Mouse (Mus musculus) layer of hippocampus, adult 9-11 months (tissue): ENCODE data around the gene Bmf.

Source experiments
- DNase-seq: peaks from one replicate; pipeline ENCODE4 v3.0.0; 2022

Bmf gene

DNA sequence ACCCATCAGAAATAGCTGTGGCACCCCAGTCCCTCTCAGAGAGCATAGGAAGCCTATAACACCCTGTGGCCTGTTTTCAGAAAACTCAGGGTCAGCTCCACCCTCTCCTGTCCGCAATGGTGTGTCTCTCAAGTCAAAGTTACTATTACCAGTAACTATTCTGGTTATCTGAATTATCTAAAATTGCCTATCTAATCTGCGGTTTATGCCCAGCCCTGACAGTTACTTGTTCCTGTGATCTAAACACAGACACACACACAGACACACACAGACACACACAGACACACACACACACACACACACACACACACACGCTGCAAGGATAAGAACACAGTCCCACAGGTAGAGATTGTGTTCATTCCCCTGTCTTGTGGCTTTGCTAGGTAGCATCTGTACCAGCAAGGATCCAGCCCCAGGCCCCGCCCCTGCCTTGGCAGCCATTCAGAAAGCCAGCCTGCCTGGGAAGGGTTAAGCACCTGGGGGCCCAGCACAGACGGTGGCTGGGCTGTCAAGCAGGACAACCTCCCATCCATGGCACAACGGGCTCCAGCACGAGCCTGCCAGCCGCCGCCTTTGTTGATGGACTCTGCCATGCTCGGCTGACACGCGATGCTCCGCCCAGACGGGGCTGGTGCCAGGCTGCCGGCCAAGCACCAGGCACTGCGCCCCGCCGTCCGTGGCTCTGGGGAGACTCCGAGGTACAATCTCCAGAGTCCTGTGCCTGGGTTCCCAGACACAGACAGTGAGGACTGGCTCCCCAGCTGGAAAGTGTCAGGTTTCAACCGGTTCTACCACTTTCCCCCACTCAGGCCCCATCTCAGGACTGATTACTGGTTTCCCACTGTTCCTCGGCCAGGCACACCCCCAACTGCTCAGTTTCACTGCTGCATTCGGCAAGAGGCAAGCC, 5.3 kb downstream of the Bmf start:
- DNase-seq = peak; percentile 83

DNA sequence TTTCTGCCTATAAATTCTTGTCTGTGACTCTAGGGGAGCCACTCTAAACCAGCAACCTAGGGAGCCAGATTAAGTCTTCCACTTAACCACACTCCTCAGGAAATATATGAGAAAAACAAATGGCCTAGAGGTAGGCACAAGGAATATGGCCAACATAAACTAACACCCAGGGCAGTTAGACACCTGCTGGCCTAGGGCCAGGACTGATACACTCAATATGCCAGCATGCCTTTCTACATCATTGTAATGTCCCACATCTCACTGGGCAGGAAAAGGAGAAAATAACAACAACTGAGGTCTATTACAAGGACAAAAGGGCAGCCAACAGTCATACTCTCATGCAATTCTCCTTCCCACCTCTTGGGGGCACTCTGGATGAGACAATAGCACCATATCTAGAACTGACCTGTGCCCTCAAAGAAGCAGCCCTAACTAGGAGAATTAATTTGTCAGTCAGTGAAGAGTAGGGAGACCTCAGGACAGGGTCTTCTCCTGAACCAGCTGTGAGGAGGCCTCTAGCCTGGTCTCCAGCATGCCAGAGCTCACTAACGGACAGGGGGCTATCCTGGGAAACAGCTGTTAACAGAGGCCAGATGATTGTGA, 6.4 kb downstream of the Bmf start:
- no peak for DNase-seq

DNA sequence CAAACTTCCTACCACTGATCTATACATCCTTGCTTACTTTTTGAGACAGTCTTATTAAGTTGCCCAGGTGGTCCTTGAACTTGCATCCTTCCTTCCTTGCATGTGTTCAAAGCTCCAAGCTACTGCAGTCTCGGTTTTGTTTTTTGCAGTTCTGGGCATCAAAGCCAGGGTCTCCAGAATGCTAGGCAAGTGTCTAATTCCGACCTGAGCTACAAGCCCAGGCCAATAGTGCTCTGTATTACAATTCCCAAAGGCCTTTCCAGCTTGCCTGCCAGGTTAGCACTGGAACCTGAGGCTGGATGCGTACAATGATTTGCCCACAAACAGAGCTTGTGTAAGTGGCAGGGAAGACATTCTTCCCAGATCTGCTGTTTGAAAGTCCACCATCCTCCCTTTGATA, 7.8 kb downstream of the Bmf start:
- no peak for DNase-seq

DNA sequence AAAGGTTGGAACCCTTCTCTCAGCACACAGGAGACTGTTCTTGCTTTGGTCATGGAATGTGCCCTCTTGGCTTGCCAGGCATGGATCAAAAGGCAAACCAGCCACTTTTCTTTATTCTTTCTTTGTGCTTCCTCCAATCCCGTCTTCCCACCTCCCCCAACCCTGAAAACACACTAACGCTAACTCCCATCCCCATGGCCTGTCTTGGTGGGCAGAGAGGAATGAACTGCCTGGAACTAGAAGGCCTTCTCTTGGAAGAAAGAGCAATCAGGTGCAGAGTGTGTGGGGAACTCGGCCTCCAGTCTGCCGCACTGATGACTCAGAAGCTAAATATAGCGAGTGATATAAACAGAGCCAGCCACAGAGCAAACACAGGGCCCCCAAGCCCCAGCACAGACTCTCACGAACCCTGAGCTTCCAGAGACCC, 8.8 kb downstream of the Bmf start:
- DNase-seq = peak; percentile 80

DNA sequence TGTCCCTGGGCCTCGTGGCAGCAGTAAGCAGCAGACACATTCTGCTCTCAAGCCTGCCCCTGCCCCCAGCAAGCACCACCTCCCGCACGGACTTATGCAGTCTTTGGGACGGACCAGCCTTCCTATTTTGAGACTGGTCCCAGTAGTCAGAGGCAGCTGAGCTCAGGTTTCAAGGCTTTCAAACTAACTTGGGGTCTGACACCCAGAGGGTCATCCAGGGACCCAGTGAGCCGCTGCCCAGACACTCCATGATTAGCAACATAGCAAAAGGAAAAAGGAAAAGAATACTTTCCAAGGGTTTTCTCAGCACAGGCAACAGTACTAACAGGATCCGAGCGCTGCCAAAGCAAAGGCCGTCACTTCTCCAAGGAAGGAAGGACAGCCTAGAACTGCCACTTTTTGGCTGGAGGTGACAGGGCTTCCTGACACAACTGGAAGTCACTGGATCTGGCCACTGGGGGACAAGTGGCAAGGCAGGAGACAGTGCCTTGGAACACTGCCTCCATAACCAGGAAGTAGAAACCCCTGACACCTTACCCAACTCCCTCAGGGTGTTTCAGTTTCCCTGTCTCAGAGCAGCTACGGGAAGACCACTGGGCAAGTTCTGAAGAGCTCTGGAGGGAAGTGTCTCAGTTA, 9.5 kb downstream of the Bmf start:
- DNase-seq = peak; percentile 67

DNA sequence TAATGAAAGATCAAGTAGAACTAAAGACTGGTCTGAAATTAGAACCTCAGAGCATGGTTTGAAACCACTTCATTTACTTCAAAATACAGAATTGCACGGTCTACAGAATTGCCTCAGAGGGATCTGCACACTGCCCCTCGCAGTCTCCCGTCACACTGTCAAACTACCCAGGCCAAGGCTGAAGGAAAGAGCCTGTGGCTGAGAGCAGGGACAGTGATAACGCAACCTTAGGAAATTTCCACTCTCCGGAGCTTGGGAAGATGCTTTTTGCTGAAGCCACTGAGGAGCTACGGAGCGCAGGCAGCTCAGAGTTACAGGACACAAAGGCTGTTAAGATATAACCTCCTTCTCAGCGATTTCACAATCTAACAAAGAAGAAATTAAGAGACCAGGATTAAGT, 10.4 kb downstream of the Bmf start:
- DNase-seq = no peak

DNA sequence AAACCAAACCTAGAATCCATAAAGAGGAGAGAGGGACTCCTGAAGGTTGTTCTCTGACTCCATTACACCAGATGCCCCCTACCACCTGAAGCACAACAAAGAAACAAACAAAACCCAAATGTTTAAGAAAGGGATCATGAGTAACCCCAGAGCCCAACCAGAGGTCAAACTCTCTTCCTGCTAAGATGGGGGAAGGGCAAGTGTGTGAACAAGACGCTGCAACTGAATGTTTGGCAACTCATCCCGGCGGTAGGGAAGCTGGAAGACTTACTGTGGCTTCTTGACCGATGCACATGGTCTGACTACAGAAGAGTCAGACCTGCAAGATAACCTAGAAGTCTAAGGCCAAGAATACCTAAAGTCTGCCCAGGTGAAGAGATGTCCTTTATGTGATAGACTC, 12.3 kb downstream of the Bmf start:
- no peak for DNase-seq

DNA sequence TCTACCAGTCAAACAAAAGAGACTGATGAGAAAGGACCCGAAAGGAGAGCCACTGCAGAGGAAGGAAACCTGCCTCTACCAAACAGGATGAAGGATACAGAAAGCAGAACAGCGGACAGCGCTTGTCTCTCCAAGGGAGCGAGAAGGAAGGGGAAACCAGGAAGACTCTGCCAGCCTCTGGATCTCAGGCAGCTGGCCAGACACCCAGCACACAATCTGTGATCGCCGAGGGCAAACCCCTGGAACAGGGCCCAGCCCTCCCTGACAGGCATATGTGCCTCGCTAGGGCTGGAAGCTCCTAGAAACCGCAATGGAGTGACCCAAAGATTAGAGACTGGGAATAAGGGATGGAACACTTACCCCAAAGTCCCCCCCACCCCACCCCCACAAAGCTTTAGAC, 12.9 kb downstream of the Bmf start:
- no peak for DNase-seq

DNA sequence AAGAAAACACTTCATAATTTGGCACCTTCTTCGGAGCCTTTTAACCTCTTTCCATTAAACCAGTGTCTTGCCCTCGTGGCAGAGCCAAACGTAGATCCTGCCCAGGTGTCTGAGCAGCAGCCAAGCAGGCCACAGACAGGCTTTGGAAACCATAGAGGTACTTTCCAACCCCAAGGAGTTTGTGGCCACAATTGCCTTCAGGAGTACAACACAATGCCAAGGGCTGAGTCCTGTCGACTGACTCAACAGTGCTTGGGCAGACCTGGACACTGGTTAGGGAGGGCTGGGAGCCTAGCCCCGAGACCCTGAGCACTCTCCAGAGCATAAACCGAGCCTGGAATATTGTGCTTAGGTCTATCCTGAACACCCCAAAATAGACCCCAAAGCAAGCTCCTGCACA, 13.4 kb downstream of the Bmf start:
- DNase-seq = no peak

DNA sequence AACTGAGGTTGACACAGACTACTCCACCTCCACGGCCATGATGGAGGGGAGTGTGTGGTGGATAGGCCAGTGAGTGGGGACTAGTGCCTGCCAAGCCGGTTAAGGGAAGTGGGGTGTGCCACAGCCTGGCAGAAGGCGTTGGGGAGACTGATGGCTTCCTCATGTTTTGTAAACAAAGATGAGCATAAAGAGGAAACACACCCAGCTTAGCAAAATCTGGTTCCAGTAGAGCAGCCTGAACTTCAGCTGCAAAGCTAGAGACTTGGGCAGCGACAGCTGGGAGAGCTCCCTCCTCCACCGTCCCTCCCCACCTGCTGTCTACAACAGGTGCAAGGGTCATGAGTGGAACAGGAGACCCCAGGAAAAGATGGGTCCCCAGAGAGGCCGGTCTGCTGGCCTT, 15.5 kb downstream of the Bmf start:
- no peak for DNase-seq

DNA sequence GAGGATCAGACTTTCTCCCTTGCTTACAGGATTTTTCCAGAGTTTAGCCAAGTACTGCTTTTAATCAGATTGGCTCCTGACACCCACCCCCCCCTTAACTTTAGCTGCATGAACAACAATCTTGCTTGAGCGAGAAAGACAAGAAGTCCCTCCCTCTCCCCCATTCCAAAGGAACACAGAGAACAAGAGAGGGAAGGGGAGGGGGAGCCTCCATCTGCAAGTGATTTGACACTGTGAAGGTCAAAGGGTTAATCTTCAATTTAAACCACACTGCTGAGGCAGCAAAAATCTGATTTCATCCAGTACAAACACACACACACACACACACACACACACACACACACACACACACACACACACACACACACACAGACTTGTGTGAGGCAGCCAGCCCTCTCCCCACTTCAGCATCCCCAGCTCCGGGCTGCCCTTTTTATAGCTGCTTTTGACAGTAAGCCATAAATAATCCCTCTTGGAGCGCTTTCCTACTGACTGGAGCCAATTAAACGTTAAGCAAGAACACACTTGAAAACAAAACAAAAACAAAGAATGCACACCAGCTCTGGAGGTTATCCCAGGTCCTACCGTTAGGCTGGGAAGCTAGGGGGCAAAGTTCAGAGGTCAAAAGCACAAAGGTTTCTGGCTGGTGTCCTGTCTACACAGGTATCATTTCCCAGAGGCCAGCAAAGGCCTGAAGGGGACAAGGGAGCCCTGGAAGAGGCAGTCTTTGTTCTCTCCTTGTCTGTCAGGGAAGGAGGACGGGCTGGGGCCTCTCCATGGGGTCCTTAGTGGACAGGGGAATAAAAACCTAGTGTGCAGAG, 16.4 kb downstream of the Bmf start:
- no peak for DNase-seq

DNA sequence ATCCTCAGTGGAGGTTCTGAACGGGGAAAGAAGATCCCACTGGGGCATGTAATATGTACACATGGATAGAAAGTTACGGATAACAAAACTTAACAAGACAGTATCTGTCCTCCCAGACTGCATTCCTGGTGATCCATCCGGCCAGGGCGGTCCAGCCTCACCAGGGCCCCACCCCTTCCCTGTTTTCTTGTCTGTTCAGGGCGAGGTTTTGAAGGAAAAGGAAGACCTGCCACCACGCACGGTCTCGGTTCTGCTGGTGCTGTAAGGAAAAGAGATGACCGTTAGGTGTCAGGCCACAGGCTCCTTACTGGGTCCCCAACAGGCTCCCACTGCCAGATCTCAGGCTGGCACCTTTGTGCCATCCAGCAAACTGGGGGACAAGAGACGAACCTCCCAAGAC, 17.1 kb downstream of the Bmf start:
- DNase-seq = no peak

DNA sequence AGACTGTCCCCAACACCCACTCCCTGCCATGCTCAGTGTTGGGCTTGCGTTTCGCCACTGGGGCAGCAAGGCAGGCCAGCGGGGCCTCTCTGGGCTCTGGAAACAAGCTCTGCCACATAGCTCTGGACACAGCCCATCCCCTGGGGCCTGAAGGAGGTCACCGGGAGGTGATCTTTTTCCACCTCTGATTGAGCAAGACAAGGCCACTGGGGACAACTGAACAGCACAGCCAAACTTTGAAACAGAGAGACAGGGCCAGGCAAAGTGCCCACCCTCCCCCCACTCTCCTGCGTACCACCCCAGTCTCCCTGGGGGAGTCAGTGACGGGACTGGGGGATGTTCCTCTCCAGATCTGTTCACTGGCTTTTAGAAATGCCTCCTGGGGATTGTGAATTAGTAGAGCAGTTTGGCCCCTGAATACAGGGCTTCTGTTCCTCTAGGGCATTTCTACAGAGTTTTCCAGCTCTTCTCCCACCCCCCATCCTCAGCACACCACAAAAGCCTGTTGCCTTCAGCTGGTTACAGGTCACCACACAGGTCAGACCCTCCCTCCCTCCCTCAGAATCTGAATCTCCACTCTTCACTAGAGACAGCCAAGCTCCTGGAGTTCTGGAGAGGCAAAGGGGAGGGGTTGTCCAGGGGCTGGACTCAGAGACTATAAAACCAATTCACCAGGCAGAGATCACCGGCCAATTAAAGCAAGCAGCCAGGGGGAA, 19.9 kb downstream of the Bmf start:
- no peak for DNase-seq

DNA sequence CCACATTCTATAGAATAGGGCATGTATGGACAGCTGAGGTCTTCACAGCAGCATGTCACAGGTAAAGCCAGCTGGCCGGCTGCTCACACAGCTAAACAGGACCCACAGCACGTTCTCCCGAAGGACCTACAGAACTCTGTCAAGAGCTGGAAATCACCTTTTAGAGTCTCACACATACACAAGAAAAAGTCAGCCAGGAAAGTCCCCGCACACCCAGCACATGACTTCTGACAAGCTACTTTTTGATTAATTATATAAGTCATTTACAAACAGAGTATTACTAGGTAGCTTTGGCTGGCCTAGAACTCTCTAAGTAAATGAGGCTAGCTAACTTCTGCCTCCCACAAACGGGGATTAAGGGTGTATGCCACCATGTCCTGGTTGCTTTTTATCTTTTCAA, 22.9 kb downstream of the Bmf start:
- DNase-seq = no peak

DNA sequence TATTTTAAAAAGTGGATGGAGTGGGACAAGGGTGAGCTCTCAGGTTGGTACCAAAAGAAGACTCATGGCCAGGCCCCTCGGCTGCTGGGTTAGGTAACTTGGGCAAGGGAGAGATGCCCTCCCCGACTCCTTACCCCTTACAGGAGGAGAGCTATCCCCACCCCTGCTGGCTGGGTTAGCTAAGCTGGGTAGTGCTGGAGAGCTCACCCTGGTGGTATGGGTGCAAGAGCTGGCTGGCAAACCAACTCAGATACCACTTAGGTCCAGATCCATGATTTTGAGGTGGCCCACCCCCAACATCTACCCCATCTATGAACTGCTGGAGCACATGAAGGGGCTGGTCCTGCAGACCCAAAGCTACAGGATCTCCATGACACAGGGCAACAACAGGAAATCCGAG, 24.7 kb downstream of the Bmf start:
- DNase-seq = no peak

DNA sequence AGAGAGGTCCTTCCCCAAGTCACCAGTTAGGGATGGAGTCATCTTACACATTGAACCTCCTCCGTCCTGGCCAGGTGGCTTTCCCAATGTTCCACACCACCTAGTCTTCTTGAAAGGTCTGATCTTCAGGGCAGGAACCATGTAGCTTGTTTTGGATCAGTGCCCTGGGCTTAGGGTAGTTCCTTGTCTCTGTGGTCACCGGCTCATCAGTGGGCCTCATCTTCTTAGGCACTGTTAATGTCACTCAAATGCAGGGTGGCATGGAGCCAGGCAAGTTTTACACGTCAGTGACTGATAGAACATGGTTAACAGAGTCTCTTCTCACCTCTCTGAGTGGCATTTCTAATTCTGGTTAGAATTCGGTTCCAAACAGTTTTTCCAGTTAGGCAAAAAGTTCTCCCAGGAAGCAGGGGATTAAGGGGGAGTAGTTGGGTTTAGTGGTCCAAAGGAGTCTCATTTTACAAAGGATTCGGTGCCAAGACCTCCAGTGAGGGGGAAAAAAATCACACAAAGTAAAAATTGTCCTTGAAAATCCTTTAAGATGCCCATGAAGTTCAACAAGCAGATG, 26.2 kb downstream of the Bmf start:
- no peak for DNase-seq

DNA sequence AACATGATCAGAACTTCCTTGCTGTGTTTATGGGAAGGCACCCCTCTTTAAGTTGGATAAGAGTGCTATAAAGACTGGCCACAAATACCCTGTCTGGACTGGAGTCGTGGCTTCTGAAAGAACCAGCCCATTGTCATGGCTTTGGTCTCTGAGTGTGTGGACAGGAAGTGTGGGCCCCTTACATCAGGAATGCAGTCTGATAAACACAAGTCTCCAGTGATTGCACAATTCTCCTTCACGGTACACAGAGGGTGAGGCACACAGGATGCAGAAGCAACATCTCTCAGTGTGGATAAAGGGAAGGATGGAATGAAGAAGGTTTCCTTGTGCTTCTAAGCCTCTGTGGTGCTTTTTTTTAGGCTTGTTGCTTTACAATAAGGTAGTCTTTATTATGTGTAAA, 27.2 kb downstream of the Bmf start:
- no peak for DNase-seq

DNA sequence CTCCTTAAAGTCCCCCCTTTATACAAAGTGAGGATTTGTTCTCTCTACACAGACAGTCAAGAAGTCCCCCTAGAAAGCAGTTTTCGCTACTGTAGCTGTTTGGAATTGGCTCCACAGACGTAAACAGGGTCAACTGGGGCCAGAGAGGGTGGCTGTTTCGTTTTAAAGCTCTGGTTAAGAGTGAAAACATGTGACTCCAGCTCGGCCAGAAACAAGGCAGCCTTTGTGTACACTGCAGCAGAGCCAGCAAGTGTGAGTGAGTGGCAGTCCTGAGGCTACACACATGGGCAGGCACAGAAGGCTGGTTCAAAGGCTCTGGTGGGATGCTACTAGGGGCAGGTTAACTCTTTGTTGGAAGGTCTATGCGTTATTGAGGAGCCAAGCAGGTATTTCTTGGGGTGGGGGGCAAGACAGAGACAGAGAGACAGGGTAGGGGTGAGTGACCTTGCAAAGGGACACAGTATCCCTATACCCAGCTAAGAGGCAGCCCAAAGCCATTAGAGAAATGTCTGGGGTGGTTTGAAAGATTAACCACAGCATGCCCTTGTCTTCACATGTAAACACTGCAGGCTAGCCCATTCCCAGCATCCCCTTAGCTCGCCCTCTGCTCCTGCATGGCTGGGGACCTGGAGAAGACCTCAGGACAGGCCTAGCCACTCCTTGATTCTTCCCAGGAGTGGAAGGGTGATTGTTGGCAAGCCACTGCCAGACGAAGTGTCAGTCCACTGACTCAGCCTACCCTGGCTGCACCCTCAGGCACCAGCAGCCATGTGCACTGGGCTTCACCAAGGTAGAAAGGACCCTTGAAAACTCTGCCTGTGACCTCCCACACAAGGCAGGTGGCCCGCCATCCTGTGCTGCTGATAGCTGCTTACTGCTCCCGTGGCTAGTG, 29.2 kb downstream of the Bmf start:
- peak; percentile 71 for DNase-seq

DNA sequence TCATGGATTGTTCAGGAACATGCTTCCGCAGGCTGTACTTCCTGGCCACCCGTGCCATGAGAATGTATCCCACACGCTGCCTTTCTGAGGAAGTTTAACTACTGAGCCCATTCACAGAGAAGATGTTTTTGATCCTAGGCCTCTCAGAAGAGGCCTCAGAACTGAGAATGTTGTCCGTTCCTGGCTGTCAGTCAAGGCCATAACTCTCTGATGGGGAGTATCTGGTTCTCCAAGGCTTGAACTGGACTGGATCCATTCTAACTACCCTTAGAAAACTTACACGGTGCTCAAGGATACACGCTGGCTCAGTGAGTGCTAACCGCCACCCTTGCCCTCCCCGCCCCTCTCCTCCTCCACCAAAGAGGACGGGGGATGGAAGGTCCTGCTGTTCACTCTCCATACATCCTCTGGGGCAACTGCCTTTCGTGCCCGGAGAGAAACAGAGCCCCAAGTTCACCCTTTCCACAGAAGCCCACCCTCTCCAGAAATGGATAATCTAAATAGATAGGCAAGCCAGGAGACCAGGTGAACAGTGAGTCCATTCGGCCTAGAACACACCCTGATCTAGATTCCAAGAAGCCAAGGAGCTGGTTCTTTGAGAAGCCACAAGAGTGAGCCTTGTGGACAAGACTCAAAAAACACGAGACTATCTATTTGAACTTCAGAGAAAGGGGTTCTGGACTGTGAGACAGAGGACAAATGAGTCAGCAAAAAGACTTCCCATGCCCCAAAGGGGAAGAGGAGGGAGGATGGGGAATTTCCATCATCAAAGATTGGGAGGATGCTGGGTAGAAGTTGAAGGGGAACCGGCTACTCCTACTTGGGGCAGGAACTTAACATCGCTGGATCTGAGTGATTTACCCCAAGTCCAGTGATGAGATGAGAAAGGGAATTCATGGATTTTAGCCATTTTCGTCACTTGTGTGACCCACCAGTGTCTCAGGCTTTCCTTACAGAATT, 36.8 kb downstream of the Bmf start:
- no peak for DNase-seq
